Mouse (Mus musculus) kidney, adult 2 months (tissue): Measurements from ENCODE around the gene Ssr2. TPM values are rescaled to one million over a fixed set of nuclear protein-coding genes. Genes with fewer than 3 reads are reported as not detected.

Experiments used
- DNase-seq: peaks from one replicate; pipeline ENCODE4 v3.0.0; 2021
- H3K27ac ChIP-seq: fragments of 200-500 bp; 2 replicates; pipeline ENCODE4 v1.5.1; 2012; ENCODE audit warnings: low read depth, low read length, control low read depth, inconsistent platforms; ENCODE audit not compliant: insufficient read depth
- H3K27me3 ChIP-seq: fragments of 200-500 bp; replicated peaks from 2 replicates; pipeline ENCODE4 v1.6.1; 2012; ENCODE audit warnings: mild to moderate bottlenecking, moderate library complexity, low read length, inconsistent platforms; ENCODE audit not compliant: control insufficient read depth, insufficient read depth
- H3K36me3 ChIP-seq: fragments of 200-500 bp; 2 replicates; pipeline ENCODE4 v1.6.1; 2012; ENCODE audit warnings: mild to moderate bottlenecking, moderate library complexity, low read length, inconsistent platforms; ENCODE audit not compliant: control insufficient read depth, insufficient read depth
- H3K4me1 ChIP-seq: fragments of 200-500 bp; 2 replicates; pipeline ENCODE4 v1.6.1; 2011; ENCODE audit warnings: low read length; ENCODE audit not compliant: control insufficient read depth, insufficient read depth
- H3K4me3 ChIP-seq: fragments of 200-500 bp; 2 replicates; pipeline ENCODE4 v1.5.1; 2011; ENCODE audit warnings: mild to moderate bottlenecking, low read depth, low read length, control low read depth; ENCODE audit not compliant: insufficient read depth
- CTCF ChIP-seq: fragments of 200-500 bp; conservative IDR thresholded peaks from 2 replicates; pipeline ENCODE4 v1.5.1; 2011; ENCODE audit warnings: low read depth, mild to moderate bottlenecking, control low read depth, low read length, moderate library complexity, mixed read lengths; ENCODE audit not compliant: insufficient read depth, insufficient read length
- POLR2A ChIP-seq: fragments of 200-500 bp; IDR thresholded peaks from one replicate; pipeline ENCODE4 v1.6.1; 2011; ENCODE audit warnings: low read depth, low read length, control low read depth
- WGBS: fragments of 180-500 bp; shearing (Covaris S2); methylation state at CpG from one replicate; pipeline ENCODE4 v1.1.7; 2018; 5-methylcytosine and 5-hydroxymethylcytosine counted together
- polyA plus RNA-seq: library from polyadenylated mRNA; depleted of rRNA; stranded (reverse); fragments of >200 nt; gene quantifications from 2 replicates; pipeline ENCODE4 v1.2.3, GENCODE M21; 2012

Gene Ssr2
- polyA plus RNA-seq, 1 experiment: 180 TPM

GRCm38 (mm10) chr3:88566116-88566515, 9.6 kb upstream of the Ssr2 start:
- Histone ChIP-seq H3K4me3 (no peak overlapping the region), H3K27ac (no peak overlapping the region), H3K27me3 (no peaks in the 10 kb centered on the region), H3K36me3 (peaks cover 3% of the 10 kb centered on the region), H3K4me1 (peaks cover 5% of the 10 kb centered on the region; the same call in 1 of the 2 replicates)
- DNase-seq: no peak
- no peak for TF ChIP-seq CTCF
- WGBS: 59% methylated on average over 3 of the region's 3 CpGs

GRCm38 (mm10) chr3:88566536-88567061, 9.1 kb upstream of the Ssr2 start:
- H3K36me3 ChIP-seq: peaks cover 3% of the 10 kb centered on the region
- 45% methylated on average over 4 of the region's 4 CpGs for WGBS
- H3K27ac ChIP-seq: no peak overlapping the region
- H3K4me1 ChIP-seq: peaks cover 5% of the 10 kb centered on the region; the same call in 1 of the 2 replicates
- no peak overlapping the region for H3K4me3 ChIP-seq
- H3K27me3 ChIP-seq: no peaks in the 10 kb centered on the region
- no peak for TF ChIP-seq POLR2A
- no peak for TF ChIP-seq CTCF
- peak; percentile 53 for DNase-seq

GRCm38 (mm10) chr3:88567892-88568291, 7.8 kb upstream of the Ssr2 start:
- H3K4me3 ChIP-seq: no peak overlapping the region
- TF ChIP-seq CTCF (no peak), POLR2A (no peak)
- H3K4me1 ChIP-seq: peaks cover 5% of the 10 kb centered on the region; the same call in 1 of the 2 replicates
- WGBS: 69% methylated on average over 6 of the region's 6 CpGs
- H3K27ac ChIP-seq: no peak overlapping the region
- H3K36me3 ChIP-seq: peaks cover 3% of the 10 kb centered on the region
- no peak for DNase-seq
- no peaks in the 10 kb centered on the region for H3K27me3 ChIP-seq

- Histone ChIP-seq H3K27me3 (no peaks in the 10 kb centered on the region), H3K4me1 (peaks cover 5% of the 10 kb centered on the region; the same call in 1 of the 2 replicates), H3K27ac (no peak overlapping the region), H3K36me3 (peaks cover 3% of the 10 kb centered on the region), H3K4me3 (no peak overlapping the region)
- TF ChIP-seq POLR2A (no peak), CTCF (no peak)
- whole genome bisulfite sequencing: 91% methylated on average over 2 of the region's 2 CpGs
- no peak for DNase-seq
Measured at GRCm38 (mm10) chr3:88568615-88569014, 7.1 kb upstream of the Ssr2 start.

- TF ChIP-seq POLR2A (no peak), CTCF (no peak)
- Histone ChIP-seq H3K36me3 (peaks cover 3% of the 10 kb centered on the region), H3K4me1 (peaks cover 5% of the 10 kb centered on the region; the same call in 1 of the 2 replicates), H3K27me3 (no peaks in the 10 kb centered on the region), H3K27ac (no peak overlapping the region), H3K4me3 (no peak overlapping the region)
- 97% methylated on average over 2 of the region's 2 CpGs for WGBS
- DNase-seq: no peak
Measured at GRCm38 (mm10) chr3:88569093-88569492, 6.6 kb upstream of the Ssr2 start.

GRCm38 (mm10) chr3:88569694-88570093, 6.0 kb upstream of the Ssr2 start:
- WGBS: 91% methylated on average over 5 of the region's 5 CpGs
- H3K27ac ChIP-seq: no peak overlapping the region

GRCm38 (mm10) chr3:88570341-88570740, 5.3 kb upstream of the Ssr2 start:
- Histone ChIP-seq H3K27me3 (no peaks in the 10 kb centered on the region), H3K4me3 (no peak overlapping the region), H3K4me1 (peaks cover 5% of the 10 kb centered on the region; the same call in 1 of the 2 replicates), H3K36me3 (peaks cover 3% of the 10 kb centered on the region), H3K27ac (no peak overlapping the region)
- 91% methylated on average over 10 of the region's 10 CpGs for WGBS
- TF ChIP-seq CTCF (no peak), POLR2A (no peak)
- no peak for DNase-seq

More at GRCm38 (mm10) chr3:88569694-88570093, 6.0 kb upstream of the Ssr2 start:
- TF ChIP-seq CTCF (no peak), POLR2A (no peak)
- Histone ChIP-seq H3K4me1 (peaks cover 5% of the 10 kb centered on the region; the same call in 1 of the 2 replicates), H3K27me3 (no peaks in the 10 kb centered on the region), H3K4me3 (no peak overlapping the region), H3K36me3 (peaks cover 3% of the 10 kb centered on the region)
- DNase-seq: no peak
